Mouse (Mus musculus): Measurements from ENCODE around the gene DXBay18. TPM values are rescaled to one million over a fixed set of nuclear protein-coding genes. Genes with fewer than 3 reads are reported as not detected.
"Not testable (repeated sequence)": the region's sequence is repeated elsewhere in the genome, so short reads cannot be mapped to it uniquely, and the experiment has no call there.

The DXBay18 gene
- not detected in 2 replicates for polyA plus RNA-seq (2015; fragmentation: Nextera tagmentation; extraction: Ambion mirVana)

DNA sequence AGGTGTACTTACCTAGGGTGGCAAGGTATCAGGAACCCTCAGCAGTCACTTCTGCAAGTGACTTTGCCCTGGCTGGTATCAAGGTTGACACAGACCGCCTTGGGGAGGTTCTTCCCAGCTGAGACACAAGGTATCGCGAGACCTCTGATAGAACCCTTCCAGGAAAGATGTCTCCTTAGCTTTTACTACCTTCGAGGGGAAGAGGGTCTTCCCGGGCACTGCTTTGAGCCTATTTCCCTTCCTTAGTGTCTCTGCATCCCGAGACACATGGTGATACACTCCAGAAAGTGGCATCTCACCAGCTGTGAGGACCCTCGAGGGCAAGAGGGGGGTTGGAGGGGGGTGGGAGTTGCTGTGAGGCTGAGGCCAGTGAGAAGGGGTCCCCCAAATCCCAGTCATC lies at the start of gene DXBay18:
Gene DXBay18 (minus strand): TSS at position 101 of the 400 bp plus-strand sequence.
- H3K36me3 ChIP-seq; H3K4me1 ChIP-seq; H3K4me3 ChIP-seq; H3K27ac ChIP-seq (replicated peaks); H3K27me3 ChIP-seq (replicated peaks); H3K9ac ChIP-seq; H3K4me2 ChIP-seq; H3K9me3 ChIP-seq; ATAC-seq (ENCODE audit: extremely low read depth, insufficient number of reproducible peaks, low FRiP score, low TSS enrichment): not testable (repeated sequence)
- no CpG with 5 or more reads among the region's 7 CpGs for WGBS

GRCm38 (mm10) chrX:73191934-73192333 lies 42.7 kb upstream of the DXBay18 start, which contains the start of gene Xlr3b:
TSS of gene Xlr3b (plus strand) at chrX:73192207.
- H3K4me1 ChIP-seq; H3K36me3 ChIP-seq; H3K27me3 ChIP-seq (replicated peaks); H3K27ac ChIP-seq (replicated peaks); H3K9ac ChIP-seq; H3K4me3 ChIP-seq; H3K4me2 ChIP-seq; ATAC-seq (ENCODE audit: extremely low read depth, insufficient number of reproducible peaks, low FRiP score, low TSS enrichment); H3K9me3 ChIP-seq: not testable (repeated sequence)
- 65% methylated on average over 12 of the region's 12 CpGs for WGBS

GRCm38 (mm10) chrX:73176889-73177288 lies 27.6 kb upstream of the DXBay18 start, which contains the start of gene Spin2d:
TSS of gene Spin2d (minus strand) at chrX:73176989.
- H3K27ac ChIP-seq (replicated peaks); ATAC-seq (ENCODE audit: extremely low read depth, insufficient number of reproducible peaks, low FRiP score, low TSS enrichment); H3K4me3 ChIP-seq; H3K9ac ChIP-seq; H3K4me1 ChIP-seq; H3K4me2 ChIP-seq; H3K36me3 ChIP-seq; H3K9me3 ChIP-seq; H3K27me3 ChIP-seq (replicated peaks): not testable (repeated sequence)
- 44% methylated on average over 4 of the region's 15 CpGs for WGBS

GRCm38 (mm10) chrX:73148496-73148895 lies 754 bp downstream of the DXBay18 start, which contains the start of gene Xlr5b:
TSS of gene Xlr5b (plus strand) at chrX:73148796.
- not testable (repeated sequence) for H3K9ac ChIP-seq; H3K36me3 ChIP-seq; H3K9me3 ChIP-seq; H3K4me3 ChIP-seq; H3K27ac ChIP-seq (replicated peaks); ATAC-seq (ENCODE audit: extremely low read depth, insufficient number of reproducible peaks, low FRiP score, low TSS enrichment); H3K27me3 ChIP-seq (replicated peaks); H3K4me2 ChIP-seq; H3K4me1 ChIP-seq
- WGBS, result no CpG with 5 or more reads among the region's 20 CpGs

DNA sequence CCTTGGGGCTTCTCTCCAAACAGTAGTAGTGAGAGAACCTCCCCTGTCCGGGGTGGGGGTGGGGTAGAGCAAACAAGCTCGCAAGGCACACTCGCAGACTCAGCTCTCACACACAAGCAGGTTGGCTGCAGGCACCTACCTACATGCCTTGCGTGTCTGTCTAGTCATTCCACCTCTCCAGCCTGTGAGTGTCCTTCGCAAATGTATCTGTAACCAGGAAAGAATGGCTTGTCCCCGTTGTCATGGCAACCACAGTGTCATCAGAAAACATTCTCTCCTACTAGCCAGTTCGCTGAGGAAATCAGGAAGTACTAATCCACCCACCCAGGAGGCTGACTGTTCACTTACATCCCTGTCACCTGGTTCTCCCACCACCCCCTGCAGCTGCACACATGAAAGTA lies 6.0 kb downstream of the DXBay18 start:
- H3K4me3 ChIP-seq; H3K27ac ChIP-seq (replicated peaks); H3K27me3 ChIP-seq (replicated peaks); H3K9me3 ChIP-seq; H3K36me3 ChIP-seq; H3K4me2 ChIP-seq; H3K9ac ChIP-seq; H3K4me1 ChIP-seq; ATAC-seq (ENCODE audit: extremely low read depth, insufficient number of reproducible peaks, low FRiP score, low TSS enrichment): not testable (repeated sequence)
- no CpG with 5 or more reads among the region's 7 CpGs for WGBS

- H3K27ac ChIP-seq (replicated peaks); ATAC-seq (ENCODE audit: extremely low read depth, insufficient number of reproducible peaks, low FRiP score, low TSS enrichment); H3K4me1 ChIP-seq; H3K9ac ChIP-seq; H3K27me3 ChIP-seq (replicated peaks); H3K9me3 ChIP-seq; H3K4me3 ChIP-seq; H3K36me3 ChIP-seq; H3K4me2 ChIP-seq: not testable (repeated sequence)
- no CpG with 5 or more reads among the region's 12 CpGs for WGBS
These were observed 26.1 kb downstream of the DXBay18 start for GRCm38 (mm10) chrX:73122859-73123829.

- H3K36me3 ChIP-seq, H3K9ac ChIP-seq: not testable (repeated sequence)
- WGBS, result no CpG with 5 or more reads among the region's 7 CpGs
These were observed 32.5 kb downstream of the DXBay18 start, which contains the start of gene Gm14685 for GRCm38 (mm10) chrX:73116747-73117146. TSS of gene Gm14685 (plus strand) at chrX:73117047.

DNA sequence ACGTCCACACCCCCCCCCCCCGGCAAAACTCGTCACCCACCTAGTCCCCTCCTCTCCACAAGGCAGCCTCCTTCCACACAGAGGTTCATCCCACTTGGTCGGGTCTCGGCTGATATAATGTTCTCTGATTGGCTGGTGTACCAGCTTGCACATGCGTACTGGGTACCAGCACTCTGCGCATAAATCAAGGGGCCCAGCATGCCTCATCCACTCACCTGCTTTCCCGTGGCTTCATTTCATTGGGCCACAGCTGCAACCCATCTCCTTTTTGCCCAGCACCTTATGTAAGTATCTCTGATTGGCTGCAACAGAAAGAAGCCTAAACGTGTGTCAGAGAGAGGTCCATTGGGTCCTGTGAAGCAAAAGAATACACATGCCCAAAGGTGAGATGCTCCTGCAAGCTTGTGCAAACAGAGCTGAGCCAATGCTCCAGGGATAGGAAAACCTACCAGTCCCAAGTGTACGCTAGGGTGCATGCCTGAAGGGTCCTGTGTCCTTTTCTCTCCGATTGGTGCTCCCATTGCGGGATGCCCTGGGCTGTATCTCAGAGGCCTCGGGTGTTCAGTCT lies 52.2 kb downstream of the DXBay18 start, which contains the start of gene Xlr3a:
Gene Xlr3a (minus strand): TSS at position 155 of the 568 bp plus-strand sequence.
- WGBS, result 75% methylated on average over 12 of the region's 13 CpGs
- not testable (repeated sequence) for H3K36me3 ChIP-seq; H3K4me2 ChIP-seq; H3K27me3 ChIP-seq (replicated peaks); ATAC-seq (ENCODE audit: extremely low read depth, insufficient number of reproducible peaks, low FRiP score, low TSS enrichment); H3K27ac ChIP-seq (replicated peaks); H3K9ac ChIP-seq; H3K4me3 ChIP-seq; H3K9me3 ChIP-seq; H3K4me1 ChIP-seq

More at GRCm38 (mm10) chrX:73116747-73117146, 32.5 kb downstream of the DXBay18 start, which contains the start of gene Gm14685:
- not testable (repeated sequence) for H3K4me1 ChIP-seq; H3K4me2 ChIP-seq; H3K27me3 ChIP-seq (replicated peaks); ATAC-seq (ENCODE audit: extremely low read depth, insufficient number of reproducible peaks, low FRiP score, low TSS enrichment); H3K4me3 ChIP-seq; H3K27ac ChIP-seq (replicated peaks); H3K9me3 ChIP-seq

Other genes starting within 250 kb of the DXBay18 start
- gene Cetn2, start 231.0 kb downstream of the DXBay18 start, polyA plus RNA-seq (2015; fragmentation: Nextera tagmentation; extraction: Ambion mirVana), result 48.3 and 52.2 TPM in 2 replicates
- gene Nsdhl, start 230.9 kb downstream of the DXBay18 start, polyA plus RNA-seq (2015; fragmentation: Nextera tagmentation; extraction: Ambion mirVana), result 16.2 and 16.6 TPM in 2 replicates
- 3.8 and 4.3 TPM in 2 replicates for gene Zfp185, start 162.1 kb downstream of the DXBay18 start, polyA plus RNA-seq (2015; fragmentation: Nextera tagmentation; extraction: Ambion mirVana)
- gene Pnma5, start 112.3 kb downstream of the DXBay18 start, polyA plus RNA-seq (2015; fragmentation: Nextera tagmentation; extraction: Ambion mirVana), result 0.16 TPM in 1 of 2 replicates, not detected in the other
- not detected in 2 replicates for gene Pnma3, start 84.7 kb downstream of the DXBay18 start, polyA plus RNA-seq (2015; fragmentation: Nextera tagmentation; extraction: Ambion mirVana)
- gene Xlr4a, start 67.0 kb downstream of the DXBay18 start, polyA plus RNA-seq (2015; fragmentation: Nextera tagmentation; extraction: Ambion mirVana), result 0.44 and 0.78 TPM in 2 replicates
- gene Xlr3a, start 52.4 kb downstream of the DXBay18 start, polyA plus RNA-seq (2015; fragmentation: Nextera tagmentation; extraction: Ambion mirVana), result 1.2 and 1.4 TPM in 2 replicates
- gene Gm14685, start 32.4 kb downstream of the DXBay18 start, polyA plus RNA-seq (2015; fragmentation: Nextera tagmentation; extraction: Ambion mirVana), result not detected in 2 replicates
- not detected in 2 replicates for gene Xlr5b, start 654 bp downstream of the DXBay18 start, polyA plus RNA-seq (2015; fragmentation: Nextera tagmentation; extraction: Ambion mirVana)
- not detected in 2 replicates for gene Spin2d, start 27.5 kb upstream of the DXBay18 start, polyA plus RNA-seq (2015; fragmentation: Nextera tagmentation; extraction: Ambion mirVana)
- gene Xlr3b, start 42.8 kb upstream of the DXBay18 start, polyA plus RNA-seq (2015; fragmentation: Nextera tagmentation; extraction: Ambion mirVana), result 4.5 and 7.1 TPM in 2 replicates
- gene Xlr4b, start 64.9 kb upstream of the DXBay18 start, polyA plus RNA-seq (2015; fragmentation: Nextera tagmentation; extraction: Ambion mirVana), result 0.52 and 1.0 TPM in 2 replicates
- gene F8a, start 78.8 kb upstream of the DXBay18 start, polyA plus RNA-seq (2015; fragmentation: Nextera tagmentation; extraction: Ambion mirVana), result 8.2 and 8.5 TPM in 2 replicates
- gene Xlr4c, start 93.7 kb upstream of the DXBay18 start, polyA plus RNA-seq (2015; fragmentation: Nextera tagmentation; extraction: Ambion mirVana), result 0.27 TPM in 1 of 2 replicates, not detected in the other
- not detected in 2 replicates for gene Xlr3c, start 115.9 kb upstream of the DXBay18 start, polyA plus RNA-seq (2015; fragmentation: Nextera tagmentation; extraction: Ambion mirVana)
- gene Xlr5a, start 143.5 kb upstream of the DXBay18 start, polyA plus RNA-seq (2015; fragmentation: Nextera tagmentation; extraction: Ambion mirVana), result not detected in 2 replicates
- gene Xlr5c, start 143.5 kb upstream of the DXBay18 start, polyA plus RNA-seq (2015; fragmentation: Nextera tagmentation; extraction: Ambion mirVana), result not detected in 2 replicates
- not detected in 2 replicates for gene Gm45015, start 187.4 kb upstream of the DXBay18 start, polyA plus RNA-seq (2015; fragmentation: Nextera tagmentation; extraction: Ambion mirVana)
- 8.0 and 8.7 TPM in 2 replicates for gene Zfp275, start 193.2 kb upstream of the DXBay18 start, polyA plus RNA-seq (2015; fragmentation: Nextera tagmentation; extraction: Ambion mirVana)
- not detected in 2 replicates for gene Gm18336, start 249.3 kb upstream of the DXBay18 start, polyA plus RNA-seq (2015; fragmentation: Nextera tagmentation; extraction: Ambion mirVana)

All from heart, embryonic 13.5 days (tissue).